Mouse (Mus musculus) limb, embryonic 11.5 days (tissue): Measurements from ENCODE around the gene Ndufb7. TPM values are rescaled to one million over a fixed set of nuclear protein-coding genes. Genes with fewer than 3 reads are reported as not detected.
"Not testable (repeated sequence)": the region's sequence is repeated elsewhere in the genome, so short reads cannot be mapped to it uniquely, and the experiment has no call there.

Experiments used
- ATAC-seq: fragments of 200-750 bp; cut with Nextera tagmentation; 2 replicates; pipeline ENCODE4 v1.8.0; 2017; ENCODE audit warnings: low read depth; ENCODE audit not compliant: insufficient number of reproducible peaks, low FRiP score, low TSS enrichment
- DNase-seq: peaks from one replicate; pipeline ENCODE4 v3.0.0-alpha.2; 2015; ENCODE audit warnings: low spot score
- H3K27ac ChIP-seq: fragments of 300-500 bp; sonication (generic); replicated peaks from 2 replicates; pipeline ENCODE4 v1.5.1; 2014; ENCODE audit warnings: low read depth, mild to moderate bottlenecking, low read length
- H3K27me3 ChIP-seq: fragments of 300-500 bp; sonication (generic); 2 replicates; pipeline ENCODE4 v1.6.1; 2014; ENCODE audit warnings: mild to moderate bottlenecking, low read length, mixed read lengths; ENCODE audit not compliant: control insufficient read depth, insufficient read depth
- H3K36me3 ChIP-seq: fragments of 300-500 bp; sonication (generic); 2 replicates; pipeline ENCODE4 v1.6.1; 2014; ENCODE audit warnings: mild to moderate bottlenecking, low read length, moderate library complexity, mixed read lengths; ENCODE audit not compliant: control insufficient read depth, insufficient read depth
- H3K4me1 ChIP-seq: fragments of 300-500 bp; sonication (generic); 2 replicates; pipeline ENCODE4 v1.6.1; 2014; ENCODE audit warnings: low read length, mixed read lengths; ENCODE audit not compliant: control insufficient read depth, insufficient read depth
- H3K4me2 ChIP-seq: fragments of 300-500 bp; sonication (generic); 2 replicates; pipeline ENCODE4 v1.6.1; 2014; ENCODE audit warnings: low read depth, mild to moderate bottlenecking, moderate library complexity; ENCODE audit not compliant: severe bottlenecking
- H3K4me3 ChIP-seq: fragments of 300-500 bp; sonication (generic); 2 replicates; pipeline ENCODE4 v1.5.1; 2014; ENCODE audit warnings: low read depth, low read length
- H3K9ac ChIP-seq: fragments of 300-500 bp; sonication (generic); 2 replicates; pipeline ENCODE4 v1.6.1; 2014; ENCODE audit warnings: mild to moderate bottlenecking, low read length
- H3K9me3 ChIP-seq: fragments of 300-500 bp; sonication (generic); 2 replicates; pipeline ENCODE4 v1.6.1; 2016; ENCODE audit warnings: low read length; ENCODE audit not compliant: control insufficient read depth
- WGBS: fragments of 180-500 bp; shearing (Covaris S2); extraction: QIAGEN DNeasy Blood & Tissue Kit; methylation state at CpG from one replicate; pipeline ENCODE4 v1.1.7; 2014; 5-methylcytosine and 5-hydroxymethylcytosine counted together
- polyA plus RNA-seq: library from polyadenylated mRNA; unstranded; fragments of >200 nt; fragmentation: Nextera tagmentation; extraction: Ambion mirVana; gene quantifications from 2 replicates; pipeline ENCODE4 v1.2.1, GENCODE M21; 2014

Gene Ndufb7
- polyA plus RNA-seq, 1 experiment from 2014 or later, result 331 TPM

GRCm38 (mm10) chr8:83588886-83589285 lies 22.4 kb downstream of the Ndufb7 start:
- WGBS, result 95% methylated on average over 5 of the region's 5 CpGs
- H3K27me3 ChIP-seq, result no peaks in the 10 kb centered on the region
- ATAC-seq (no peak), DNase-seq (no peak)
- peaks cover 10% of the 10 kb centered on the region for H3K36me3 ChIP-seq
- no peaks in the 10 kb centered on the region for H3K9me3 ChIP-seq
- peaks cover 10% of the 10 kb centered on the region for H3K4me1 ChIP-seq
- no peak overlapping the region for H3K4me2 ChIP-seq
- no peak overlapping the region for H3K9ac ChIP-seq
- no peak overlapping the region for H3K27ac ChIP-seq
- no peak overlapping the region for H3K4me3 ChIP-seq

GRCm38 (mm10) chr8:83590488-83591023 lies 24.1 kb downstream of the Ndufb7 start:
- ATAC-seq (no peak), DNase-seq (no peak)
- Histone ChIP-seq H3K27me3 (no peaks in the 10 kb centered on the region), H3K9me3 (no peaks in the 10 kb centered on the region), H3K4me1 (peaks cover 10% of the 10 kb centered on the region), H3K4me3 (no peak overlapping the region), H3K4me2 (no peak overlapping the region), H3K27ac (no peak overlapping the region), H3K9ac (no peak overlapping the region), H3K36me3 (peaks cover 5% of the 10 kb centered on the region)
- 88% methylated on average over 7 of the region's 7 CpGs for WGBS

GRCm38 (mm10) chr8:83592682-83593081 lies 26.2 kb downstream of the Ndufb7 start:
- 68% methylated on average over 3 of the region's 3 CpGs for WGBS
- Histone ChIP-seq H3K4me1 (peaks cover 10% of the 10 kb centered on the region), H3K4me2 (peak overlapping the region; percentile 71), H3K27me3 (no peaks in the 10 kb centered on the region), H3K9me3 (no peaks in the 10 kb centered on the region), H3K36me3 (peaks cover 5% of the 10 kb centered on the region), H3K9ac (peak overlapping the region; percentile 34), H3K4me3 (peak overlapping the region; percentile 72), H3K27ac (no peak overlapping the region; the same call in 1 of the 2 replicates)
- no peak for ATAC-seq
- no peak for DNase-seq

- ATAC-seq (no peak), DNase-seq (peak; percentile 36)
- peaks cover 5% of the 10 kb centered on the region for H3K36me3 ChIP-seq
- H3K4me1 ChIP-seq, result peaks cover 10% of the 10 kb centered on the region
- peak overlapping the region; percentile 71 for H3K4me2 ChIP-seq
- no peaks in the 10 kb centered on the region for H3K27me3 ChIP-seq
- 8% methylated on average over 22 of the region's 22 CpGs for WGBS
- H3K9ac ChIP-seq, result peak overlapping the region; percentile 93
- peak overlapping the region; percentile 72 for H3K4me3 ChIP-seq
- peak overlapping the region; percentile 70 for H3K27ac ChIP-seq
- no peaks in the 10 kb centered on the region for H3K9me3 ChIP-seq
Observed at GRCm38 (mm10) chr8:83593325-83594166, 27.1 kb downstream of the Ndufb7 start.

GRCm38 (mm10) chr8:83594167-83595049 lies 27.9 kb downstream of the Ndufb7 start:
- ATAC-seq (peak; percentile 98), DNase-seq (peak; percentile 98)

GRCm38 (mm10) chr8:83595050-83595345 lies 28.5 kb downstream of the Ndufb7 start:
- Histone ChIP-seq H3K4me2 (peak overlapping the region; percentile 53), H3K27ac (peak overlapping the region; percentile 70; the same call in 1 of the 2 replicates), H3K9ac (peak overlapping the region; percentile 71), H3K4me3 (peak overlapping the region; percentile 72)
- H3K36me3 ChIP-seq, ATAC-seq, H3K4me1 ChIP-seq, H3K9me3 ChIP-seq, H3K27me3 ChIP-seq, DNase-seq: not testable (repeated sequence)
- 65% methylated on average over 3 of the region's 3 CpGs for WGBS

More at GRCm38 (mm10) chr8:83594167-83595049, 27.9 kb downstream of the Ndufb7 start:
- WGBS, result under 1% methylated on average over 43 of the region's 43 CpGs
- no peaks in the 10 kb centered on the region for H3K27me3 ChIP-seq
- no peaks in the 10 kb centered on the region for H3K9me3 ChIP-seq
- peaks cover 10% of the 10 kb centered on the region for H3K4me1 ChIP-seq
- H3K9ac ChIP-seq, result peak overlapping the region; percentile 93
- peak overlapping the region; percentile 72 for H3K4me3 ChIP-seq
- peaks cover 5% of the 10 kb centered on the region for H3K36me3 ChIP-seq
- H3K4me2 ChIP-seq, result peak overlapping the region; percentile 71
- H3K27ac ChIP-seq, result peak overlapping the region; percentile 70

- Histone ChIP-seq H3K4me2 (no peak overlapping the region), H3K9ac (no peak overlapping the region), H3K4me3 (no peak overlapping the region), H3K9me3 (no peaks in the 10 kb centered on the region), H3K27ac (no peak overlapping the region), H3K4me1 (peaks cover 10% of the 10 kb centered on the region), H3K27me3 (no peaks in the 10 kb centered on the region), H3K36me3 (peaks cover 1% of the 10 kb centered on the region; the same call in 1 of the 2 replicates)
- WGBS, result 19% methylated on average over 3 of the region's 3 CpGs
- ATAC-seq (no peak), DNase-seq (no peak)
Observed at GRCm38 (mm10) chr8:83596369-83596768, 29.9 kb downstream of the Ndufb7 start.

- Histone ChIP-seq H3K9me3 (no peaks in the 10 kb centered on the region), H3K27me3 (no peaks in the 10 kb centered on the region), H3K9ac (no peak overlapping the region), H3K4me2 (no peak overlapping the region), H3K4me1 (peaks cover 2% of the 10 kb centered on the region; the same call in 1 of the 2 replicates), H3K36me3 (no peaks in the 10 kb centered on the region), H3K4me3 (no peak overlapping the region), H3K27ac (no peak overlapping the region)
- DNase-seq (no peak), ATAC-seq (no peak)
- WGBS, result 6% methylated on average over 1 of the region's 1 CpGs
Observed at GRCm38 (mm10) chr8:83598146-83598545, 31.7 kb downstream of the Ndufb7 start.
